Mouse (Mus musculus) kidney, embryonic 14.5 days (tissue): ENCODE measurements at regions not wholly inside any gene's neighbourhood (a gene's known extent, or its start where the extent isn't known, plus 50 kb on each side); places are given as distances from the start of the nearest gene placed in this dataset.

Experiments
- ATAC-seq: fragments of 200-750 bp; cut with Nextera tagmentation; 2 replicates; pipeline ENCODE4 v1.8.0; 2017; ENCODE audit warnings: moderate number of reproducible peaks, mild to moderate bottlenecking, moderate TSS enrichment, moderate library complexity; ENCODE audit not compliant: low FRiP score, low TSS enrichment
- H3K27ac ChIP-seq: fragments of 300-500 bp; sonication (generic); 2 replicates; pipeline ENCODE4 v1.5.1; 2014; ENCODE audit warnings: low read depth, mild to moderate bottlenecking, low read length, moderate library complexity, mixed read lengths
- H3K27me3 ChIP-seq: fragments of 300-500 bp; sonication (generic); 2 replicates; pipeline ENCODE4 v1.6.1; 2014; ENCODE audit warnings: mild to moderate bottlenecking, low read length; ENCODE audit not compliant: control insufficient read depth, insufficient read depth
- H3K36me3 ChIP-seq: fragments of 300-500 bp; sonication (generic); 2 replicates; pipeline ENCODE4 v1.6.1; 2014; ENCODE audit warnings: low read length, mixed read lengths; ENCODE audit not compliant: control insufficient read depth, insufficient read depth
- H3K4me1 ChIP-seq: fragments of 300-500 bp; sonication (generic); 2 replicates; pipeline ENCODE4 v1.6.1; 2014; ENCODE audit warnings: low read length, mixed read lengths; ENCODE audit not compliant: control insufficient read depth, insufficient read depth
- H3K4me2 ChIP-seq: fragments of 300-500 bp; sonication (generic); replicated peaks from 2 replicates; pipeline ENCODE4 v1.6.1; 2014; ENCODE audit warnings: low read depth, mild to moderate bottlenecking, low read length
- H3K4me3 ChIP-seq: fragments of 300-500 bp; sonication (generic); 2 replicates; pipeline ENCODE4 v1.5.1; 2014; ENCODE audit warnings: mild to moderate bottlenecking, low read length
- H3K9ac ChIP-seq: fragments of 300-500 bp; sonication (generic); 2 replicates; pipeline ENCODE4 v1.6.1; 2014; ENCODE audit warnings: low read depth, mild to moderate bottlenecking, low read length, moderate library complexity
- H3K9me3 ChIP-seq: fragments of 300-500 bp; sonication (generic); 2 replicates; pipeline ENCODE4 v1.6.1; 2016; ENCODE audit warnings: low read length; ENCODE audit not compliant: control insufficient read depth
- WGBS: fragments of 180-500 bp; shearing (Covaris S2); extraction: QIAGEN DNeasy Blood & Tissue Kit; methylation state at CpG from one replicate; pipeline ENCODE4 v1.1.7; 2014; 5-methylcytosine and 5-hydroxymethylcytosine counted together

DNA sequence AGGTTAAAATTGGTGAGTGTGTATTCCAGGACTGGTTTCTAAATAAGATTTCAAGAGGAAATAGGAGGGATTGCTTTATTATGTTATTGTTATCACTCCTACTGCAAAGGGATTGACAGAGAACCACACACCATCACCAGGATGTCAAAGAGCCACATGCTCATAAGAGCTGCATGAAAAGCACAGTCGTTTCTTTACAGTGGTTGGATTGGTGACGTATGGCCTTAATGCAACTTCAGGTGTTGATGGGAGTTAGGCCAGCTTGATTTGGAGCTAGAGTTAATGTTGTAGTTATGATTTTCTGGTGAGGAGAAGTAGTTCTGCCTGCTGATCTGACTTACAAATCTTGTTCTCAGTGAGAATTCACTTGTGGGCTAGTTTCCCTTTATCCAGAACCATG lies 344.9 kb upstream of the Satb1 start:
- H3K4me2 ChIP-seq: no peak overlapping the region
- no peak overlapping the region for H3K4me3 ChIP-seq
- H3K36me3 ChIP-seq: no peaks in the 10 kb centered on the region
- no peak overlapping the region for H3K9ac ChIP-seq
- WGBS: 79% methylated on average over 2 of the region's 2 CpGs
- no peaks in the 10 kb centered on the region for H3K9me3 ChIP-seq
- ATAC-seq: no peak
- no peak overlapping the region for H3K27ac ChIP-seq
- H3K4me1 ChIP-seq: no peaks in the 10 kb centered on the region
- no peaks in the 10 kb centered on the region for H3K27me3 ChIP-seq

DNA sequence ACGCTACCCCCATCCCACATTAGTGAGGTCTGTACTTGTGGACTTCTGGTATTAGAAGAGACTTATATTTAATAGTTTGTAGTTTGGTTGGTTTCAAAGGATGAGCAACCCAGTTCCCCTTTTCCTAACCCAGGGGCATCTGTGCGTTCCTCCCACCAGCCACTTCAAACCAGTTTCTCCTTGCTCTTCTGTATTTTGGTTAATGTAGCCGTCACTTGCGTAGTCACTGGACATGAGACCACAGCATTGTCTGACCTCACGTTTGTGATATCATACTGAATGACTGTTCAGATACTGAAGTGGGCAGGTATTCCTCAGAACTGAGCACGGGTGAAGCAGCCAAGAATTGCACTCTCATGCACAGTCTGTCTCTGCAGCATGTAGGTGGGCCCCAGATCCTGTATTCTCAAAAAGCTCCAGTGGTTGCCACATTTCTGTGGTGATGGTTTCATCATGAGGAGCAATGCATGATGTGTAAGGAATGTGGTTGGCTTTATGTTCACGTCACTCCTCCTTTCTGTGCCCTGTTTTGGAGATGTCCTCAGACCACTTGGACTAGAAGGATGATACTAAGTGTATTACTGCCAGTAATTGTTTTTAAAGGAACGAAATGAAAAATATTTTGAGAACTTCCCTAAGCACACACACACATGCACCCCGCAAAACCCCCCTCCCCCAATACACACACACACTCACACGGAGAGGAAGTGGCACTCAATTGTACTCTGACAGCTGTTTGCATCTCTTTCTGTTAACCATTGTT lies 335.2 kb upstream of the Satb1 start:
- WGBS: 79% methylated on average over 10 of the region's 10 CpGs
- no peak for ATAC-seq
- no peak overlapping the region for H3K4me3 ChIP-seq

GRCm38 (mm10) chr17:52167658-52168057 lies 334.6 kb upstream of the Satb1 start:
- 72% methylated on average over 4 of the region's 4 CpGs for WGBS
- no peak overlapping the region for H3K4me3 ChIP-seq
- H3K9ac ChIP-seq: no peak overlapping the region
- H3K9me3 ChIP-seq: no peaks in the 10 kb centered on the region
- no peaks in the 10 kb centered on the region for H3K27me3 ChIP-seq
- H3K4me2 ChIP-seq: no peak overlapping the region
- no peaks in the 10 kb centered on the region for H3K36me3 ChIP-seq
- H3K4me1 ChIP-seq: no peaks in the 10 kb centered on the region
- H3K27ac ChIP-seq: no peak overlapping the region
- ATAC-seq: no peak

More for the DNA sequence above, 335.2 kb upstream of the Satb1 start:
- Histone ChIP-seq H3K9me3 (no peaks in the 10 kb centered on the region), H3K4me1 (no peaks in the 10 kb centered on the region), H3K9ac (no peak overlapping the region), H3K4me2 (no peak overlapping the region), H3K27ac (no peak overlapping the region), H3K36me3 (no peaks in the 10 kb centered on the region), H3K27me3 (no peaks in the 10 kb centered on the region)

DNA sequence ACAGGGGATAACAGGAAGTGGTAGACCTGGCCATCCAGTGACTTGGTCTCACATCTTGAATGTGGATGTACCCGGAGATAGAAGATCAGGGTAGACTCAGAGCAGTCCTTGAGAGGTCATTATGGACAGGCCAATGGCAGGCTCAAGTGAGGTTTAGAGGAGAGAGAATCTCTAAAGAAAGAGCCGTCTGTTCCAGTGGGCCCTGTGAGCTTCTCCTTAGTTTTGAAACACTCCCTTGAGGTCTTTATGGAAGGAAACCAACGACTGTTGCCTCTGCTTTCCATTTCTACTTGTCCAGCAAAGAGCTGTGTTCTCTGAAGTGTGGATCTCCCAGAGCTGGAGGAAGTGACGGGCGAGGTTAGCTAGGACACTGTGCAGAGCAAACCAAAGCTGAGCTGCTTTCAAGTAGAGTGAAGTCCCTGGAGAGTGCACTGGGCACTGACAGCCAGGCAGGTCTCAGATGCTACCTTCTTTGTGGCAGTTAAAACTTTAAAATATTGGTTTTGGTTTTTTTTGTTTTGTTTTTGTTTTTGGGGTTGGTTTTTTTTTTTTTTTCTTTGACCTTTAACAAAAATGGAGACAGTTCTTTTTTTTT lies 332.9 kb upstream of the Satb1 start:
- Histone ChIP-seq H3K9ac (no peak overlapping the region), H3K27ac (no peak overlapping the region), H3K4me3 (no peak overlapping the region), H3K27me3 (no peaks in the 10 kb centered on the region), H3K9me3 (no peaks in the 10 kb centered on the region), H3K4me1 (no peaks in the 10 kb centered on the region), H3K36me3 (no peaks in the 10 kb centered on the region), H3K4me2 (no peak overlapping the region)
- WGBS: 79% methylated on average over 5 of the region's 5 CpGs
- ATAC-seq: no peak

- no peak for ATAC-seq
- Histone ChIP-seq H3K4me3 (no peak overlapping the region), H3K36me3 (no peaks in the 10 kb centered on the region)
These were observed 329.7 kb upstream of the Satb1 start for GRCm38 (mm10) chr17:52162559-52163397.

DNA sequence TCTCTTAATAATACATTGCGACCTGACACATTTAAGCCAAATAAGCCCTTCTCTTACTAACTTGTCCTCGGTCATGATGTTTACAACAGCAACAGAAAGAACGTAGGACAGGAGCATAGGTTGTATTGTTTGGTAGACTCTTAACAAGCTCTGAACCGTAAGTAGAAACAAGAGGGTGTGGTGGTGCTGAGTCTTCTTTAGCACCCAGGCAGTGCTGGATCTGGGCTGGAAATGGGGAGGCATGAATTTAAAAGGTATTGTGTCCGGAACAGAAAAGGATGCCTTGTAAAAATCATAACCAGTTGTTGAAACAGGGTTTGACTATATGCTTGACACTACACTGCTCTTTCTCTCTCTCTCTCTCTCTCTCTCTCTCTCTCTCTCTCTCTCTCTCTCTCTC lies 317.4 kb upstream of the Satb1 start:
- no peaks in the 10 kb centered on the region for H3K27me3 ChIP-seq
- H3K27ac ChIP-seq: no peak overlapping the region
- no peaks in the 10 kb centered on the region for H3K4me1 ChIP-seq
- no peak overlapping the region for H3K9ac ChIP-seq
- H3K9me3 ChIP-seq: no peaks in the 10 kb centered on the region
- no peak for ATAC-seq
- no peak overlapping the region for H3K4me2 ChIP-seq
- H3K4me3 ChIP-seq: no peak overlapping the region
- WGBS: 87% methylated on average over 5 of the region's 5 CpGs
- H3K36me3 ChIP-seq: no peaks in the 10 kb centered on the region

More at GRCm38 (mm10) chr17:52162559-52163397, 329.7 kb upstream of the Satb1 start:
- no peak overlapping the region for H3K27ac ChIP-seq
- no peak overlapping the region for H3K9ac ChIP-seq
- no peak overlapping the region for H3K4me2 ChIP-seq
- no peaks in the 10 kb centered on the region for H3K4me1 ChIP-seq
- H3K9me3 ChIP-seq: no peaks in the 10 kb centered on the region
- WGBS: 86% methylated on average over 10 of the region's 10 CpGs
- no peaks in the 10 kb centered on the region for H3K27me3 ChIP-seq

DNA sequence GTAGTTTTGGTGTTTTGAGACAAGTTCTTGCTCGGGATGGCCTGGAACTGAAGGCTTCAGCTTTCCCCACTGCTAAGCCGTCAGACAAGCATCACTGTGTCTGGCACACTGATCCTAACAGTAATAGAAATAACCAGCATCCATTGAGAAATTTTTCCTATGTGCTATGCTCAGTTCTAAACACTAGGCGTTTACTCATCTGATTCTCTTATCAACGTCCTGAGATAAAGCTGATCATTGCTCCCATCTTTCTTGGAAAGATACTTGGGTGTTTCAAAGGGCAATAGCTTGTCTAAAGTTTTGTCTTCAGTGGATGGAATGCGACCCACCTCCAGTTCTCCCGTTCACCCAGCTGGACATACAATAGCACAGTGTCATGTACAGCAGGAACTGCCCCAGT lies 316.7 kb upstream of the Satb1 start:
- WGBS: 83% methylated on average over 6 of the region's 6 CpGs
- Histone ChIP-seq H3K27me3 (no peaks in the 10 kb centered on the region), H3K36me3 (no peaks in the 10 kb centered on the region), H3K9me3 (no peaks in the 10 kb centered on the region), H3K27ac (no peak overlapping the region), H3K4me2 (no peak overlapping the region), H3K9ac (no peak overlapping the region), H3K4me3 (no peak overlapping the region), H3K4me1 (no peaks in the 10 kb centered on the region)
- ATAC-seq: no peak

- Histone ChIP-seq H3K27ac (no peak overlapping the region), H3K4me1 (no peaks in the 10 kb centered on the region), H3K36me3 (no peaks in the 10 kb centered on the region), H3K4me3 (no peak overlapping the region), H3K9me3 (no peaks in the 10 kb centered on the region), H3K4me2 (no peak overlapping the region), H3K9ac (no peak overlapping the region), H3K27me3 (no peaks in the 10 kb centered on the region)
- WGBS: 91% methylated on average over 3 of the region's 3 CpGs
- ATAC-seq: no peak
These were observed 316.0 kb upstream of the Satb1 start for GRCm38 (mm10) chr17:52149068-52149467.

DNA sequence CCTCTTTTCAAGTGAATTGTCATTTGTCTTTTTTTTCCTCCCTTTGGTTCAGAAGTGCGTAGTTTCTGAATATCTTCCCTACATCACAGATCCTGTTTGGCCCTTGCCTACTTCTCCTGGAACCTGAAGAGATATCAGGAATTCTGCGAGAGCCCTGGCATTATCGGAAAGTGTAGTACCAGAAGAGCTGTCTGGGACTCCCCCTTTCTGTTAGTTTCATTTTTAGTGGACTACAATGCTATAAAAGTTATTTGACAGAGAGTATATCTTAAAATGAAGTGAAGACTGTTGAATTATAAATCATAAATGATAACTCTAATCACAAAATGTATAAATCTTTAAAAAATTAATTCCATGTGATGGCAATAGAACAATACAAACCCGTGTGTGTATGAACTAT lies 270.8 kb upstream of the Satb1 start:
- Histone ChIP-seq H3K4me3 (no peak overlapping the region), H3K9me3 (no peaks in the 10 kb centered on the region), H3K9ac (no peak overlapping the region), H3K4me1 (no peaks in the 10 kb centered on the region), H3K27me3 (no peaks in the 10 kb centered on the region), H3K4me2 (no peak overlapping the region), H3K36me3 (no peaks in the 10 kb centered on the region), H3K27ac (no peak overlapping the region)
- 89% methylated on average over 4 of the region's 4 CpGs for WGBS
- no peak for ATAC-seq
